Mouse (Mus musculus): ENCODE data around the gene Vkorc1l1. TPM values are rescaled to one million over a fixed set of nuclear protein-coding genes. Genes with fewer than 3 reads are reported as not detected.

Gene Vkorc1l1
- polyA plus RNA-seq, 1 experiment from 2014 or later: 17.3 TPM

GRCm38 (mm10) chr5:130031410-130032390, 89.9 kb downstream of the Vkorc1l1 start:
- no peak overlapping the region for H3K4me3 ChIP-seq (ENCODE audit: low read depth, low read length)
- no peaks in the 10 kb centered on the region; the same call in 1 of the 2 replicates for H3K27me3 ChIP-seq (ENCODE audit: control insufficient read depth, insufficient read depth, low read depth, low read length)
- 76% methylated on average over 19 of the region's 19 CpGs for WGBS (ENCODE audit: insufficient replicate concordance)
- H3K9me3 ChIP-seq (replicated peaks; ENCODE audit: control insufficient read depth, low read length): no peaks in the 10 kb centered on the region
- H3K36me3 ChIP-seq (ENCODE audit: control insufficient read depth, insufficient read depth): no peaks in the 10 kb centered on the region
- no peak overlapping the region for H3K9ac ChIP-seq (ENCODE audit: low read depth, low read length)
- ATAC-seq (ENCODE audit: low read depth): no peak
- H3K4me2 ChIP-seq (ENCODE audit: low read depth, low read length): no peak overlapping the region
- H3K4me1 ChIP-seq (ENCODE audit: control insufficient read depth, low read depth, low read length): peaks cover 26% of the 10 kb centered on the region
- no peak overlapping the region for H3K27ac ChIP-seq (ENCODE audit: low read length)

- H3K27ac ChIP-seq (ENCODE audit: low read length): no peak overlapping the region
- no peak overlapping the region for H3K4me3 ChIP-seq (ENCODE audit: low read depth, low read length)
- no peak overlapping the region for H3K9ac ChIP-seq (ENCODE audit: low read depth, low read length)
- WGBS (ENCODE audit: insufficient replicate concordance): 43% methylated on average over 2 of the region's 2 CpGs
- no peaks in the 10 kb centered on the region for H3K9me3 ChIP-seq (replicated peaks; ENCODE audit: control insufficient read depth, low read length)
- no peaks in the 10 kb centered on the region for H3K36me3 ChIP-seq (ENCODE audit: control insufficient read depth, insufficient read depth)
- peaks cover 26% of the 10 kb centered on the region for H3K4me1 ChIP-seq (ENCODE audit: control insufficient read depth, low read depth, low read length)
- ATAC-seq (ENCODE audit: low read depth): peak; percentile 12; the same call in 1 of the 2 replicates
- H3K4me2 ChIP-seq (ENCODE audit: low read depth, low read length): no peak overlapping the region
- no peaks in the 10 kb centered on the region for H3K27me3 ChIP-seq (ENCODE audit: control insufficient read depth, insufficient read depth, low read depth, low read length)
These were observed 92.1 kb downstream of the Vkorc1l1 start for GRCm38 (mm10) chr5:130033869-130034268.

Other genes starting within 250 kb of the Vkorc1l1 start
- gene Sept14, start 233.5 kb upstream of the Vkorc1l1 start, polyA plus RNA-seq (2015; fragmentation: Nextera tagmentation; extraction: Ambion mirVana): not detected in 2 replicates
- 83.5 and 93.1 TPM in 2 replicates for gene Mrps17, start 226.5 kb upstream of the Vkorc1l1 start, polyA plus RNA-seq (2015; fragmentation: Nextera tagmentation; extraction: Ambion mirVana)
- 23.1 and 23.8 TPM in 2 replicates for gene Nipsnap2, start 216.9 kb upstream of the Vkorc1l1 start, polyA plus RNA-seq (2015; fragmentation: Nextera tagmentation; extraction: Ambion mirVana)
- gene Psph, start 154.5 kb upstream of the Vkorc1l1 start, polyA plus RNA-seq (2015; fragmentation: Nextera tagmentation; extraction: Ambion mirVana): 92.8 and 104 TPM in 2 replicates
- 15.2 and 15.7 TPM in 2 replicates for gene Sumf2, start 95.0 kb upstream of the Vkorc1l1 start, polyA plus RNA-seq (2015; fragmentation: Nextera tagmentation; extraction: Ambion mirVana)
- 510 and 520 TPM in 2 replicates for gene Chchd2, start 54.5 kb upstream of the Vkorc1l1 start, polyA plus RNA-seq (2015; fragmentation: Nextera tagmentation; extraction: Ambion mirVana)
- gene Zbed5, start 46.2 kb upstream of the Vkorc1l1 start, polyA plus RNA-seq (2015; fragmentation: Nextera tagmentation; extraction: Ambion mirVana): 0.48 and 0.61 TPM in 2 replicates
- gene Phkg1, start 43.4 kb upstream of the Vkorc1l1 start, polyA plus RNA-seq (2015; fragmentation: Nextera tagmentation; extraction: Ambion mirVana): 0.12 and 0.13 TPM in 2 replicates
- 0.26 and 0.41 TPM in 2 replicates for gene Nupr1l, start 33.4 kb upstream of the Vkorc1l1 start, polyA plus RNA-seq (2015; fragmentation: Nextera tagmentation; extraction: Ambion mirVana)
- gene Gusb, start 61.1 kb downstream of the Vkorc1l1 start, polyA plus RNA-seq (2015; fragmentation: Nextera tagmentation; extraction: Ambion mirVana): 30.5 and 30.6 TPM in 2 replicates
- gene Asl, start 87.3 kb downstream of the Vkorc1l1 start, polyA plus RNA-seq (2015; fragmentation: Nextera tagmentation; extraction: Ambion mirVana): 61.8 and 65.8 TPM in 2 replicates
- 17.8 and 19.9 TPM in 2 replicates for gene Crcp, start 87.3 kb downstream of the Vkorc1l1 start, polyA plus RNA-seq (2015; fragmentation: Nextera tagmentation; extraction: Ambion mirVana)
- gene Tpst1, start 131.4 kb downstream of the Vkorc1l1 start, polyA plus RNA-seq (2015; fragmentation: Nextera tagmentation; extraction: Ambion mirVana): 19.6 and 20.9 TPM in 2 replicates
- 5.7 and 7.0 TPM in 2 replicates for gene Kctd7, start 202.9 kb downstream of the Vkorc1l1 start, polyA plus RNA-seq (2015; fragmentation: Nextera tagmentation; extraction: Ambion mirVana)
- gene Rabgef1, start 229.8 kb downstream of the Vkorc1l1 start, polyA plus RNA-seq (2015; fragmentation: Nextera tagmentation; extraction: Ambion mirVana): 20.9 and 23.1 TPM in 2 replicates